27 mouse cellular contexts compared by ENCODE assay signal in genomic region chr5:125449306-125449705, GRCm38 (mm10). TPM values are rescaled to one million over a fixed set of nuclear protein-coding genes. Genes with fewer than 3 reads are reported as not detected.
DNase-seq lines count a peak whose midpoint lies in the region; ATAC-seq and TF ChIP-seq lines count a peak whose summit lies in the region.
"Had no signal": no experiment of that assay in that cellular context is flagged by ENCODE, and none has a peak within 500 bp of the region (broad histone marks: within the 10 kb centered on the region; RNA-seq: fewer than 3 reads in every experiment).

No protein-coding gene starts in this region.

- ATAC-seq in Patski, result peak; percentile 40
- ATAC-seq: forebrain, embryonic 15.5 days; intestine, embryonic 16.5 days had no signal

- peak; percentile 35 to 51 for DNase-seq in left cerebral cortex, adult 2 months (ENCODE audit: extremely low spot score in 1 of 2, low spot score in 2 of 2)
- DNase-seq in left cerebral cortex, postnatal 10 days (ENCODE audit: extremely low spot score in 1 of 2, low spot score in 2 of 2), result no peak
- DNase-seq in right cerebral cortex, adult 2 months (ENCODE audit: low spot score in 2 of 2), result peak; percentile 64 to 71
- DNase-seq in right cerebral cortex, postnatal 10 days (ENCODE audit: low spot score in 2 of 2), result no peak
- no peak for DNase-seq in Patski (ENCODE audit: low read depth, low spot score)
- peak; percentile 30 to 73 for DNase-seq in right cerebral cortex, postnatal 36 days (ENCODE audit: low spot score in 2 of 2)
- DNase-seq in cerebellum, adult 8-10 months, result no peak
- no peak for DNase-seq in adrenal gland, adult (ENCODE audit: inconsistent age in 2 of 2, low spot score in 1 of 2)
- DNase-seq: adrenal gland, postnatal 14 days; B cell, adult 2 months; cerebellum, adult 18-20 months; cerebellum, postnatal 14 days; gastrocnemius, postnatal 14 days; heart, postnatal 4 days; kidney, adult 8-10 months; kidney, postnatal 4 days; layer of hippocampus, postnatal 36 days; liver had no signal

- CTCF ChIA-PET in Patski (lab: Charles Lee), result interaction anchor here (1.5 kb wide), 1 partner anchor 10 kb away, joined by 3 read pairs; no protein-coding TSS in a partner anchor

- POLR2A ChIA-PET in Patski (lab: Charles Lee), result interaction anchor here (0.9 to 1.5 kb wide), 3 partner anchors 22 to 44 kb away, joined by 4 to 7 read pairs (median 7); no protein-coding TSS in a partner anchor

- H3K4me3 ChIP-seq in left cerebral cortex, adult 2 months, result no peak overlapping the region
- H3K4me3 ChIP-seq: forebrain, embryonic 15.5 days; heart, embryonic 10.5 days; hindbrain, embryonic 13.5 days; liver, embryonic 15.5 days; lung, embryonic 15.5 days; midbrain, embryonic 12.5 days; neural tube, embryonic 13.5 days had no signal

- intact Hi-C loops in left cerebral cortex, adult 2 months (cut with DNase I), result no loop called here
- intact Hi-C loops in left cerebral cortex, postnatal 10 days (cut with DNase I), result no loop called here

- TF ChIP-seq CTCF in left cerebral cortex, adult 2 months (IDR thresholded peaks at IDR 0.05), result no peak
- no peak for TF ChIP-seq CTCF in Patski (IDR thresholded peaks at IDR 0.05)

- in situ Hi-C loops in Patski (cut with MboI; ENCODE audit: low pct_unique_long_range_greater_than_20kb), result no loop called here

- H3K27me3 ChIP-seq in Patski, result no peaks in the 10 kb centered on the region
- H3K27me3 ChIP-seq: forebrain, embryonic 15.5 days; hindbrain, embryonic 13.5 days; liver, embryonic 15.5 days; lung, embryonic 15.5 days; midbrain, embryonic 12.5 days; neural tube, embryonic 13.5 days had no signal

- H3K27ac ChIP-seq in left cerebral cortex, adult 2 months, result no peak overlapping the region
- H3K27ac ChIP-seq: forebrain, embryonic 15.5 days; heart, embryonic 10.5 days; hindbrain, embryonic 13.5 days; kidney, postnatal 0 days; liver, embryonic 15.5 days; lung, embryonic 15.5 days; midbrain, embryonic 12.5 days; neural tube, embryonic 13.5 days had no signal

RNA-seq across cellular contexts. Expression of gene Bri3bp, which starts 7.9 kb away (rescaled TPM):
- 10 to 100 TPM; 95.2 to 95.6 TPM for total RNA-seq in left cerebral cortex, adult 2 months (2021)
- 10 to 100 TPM; 81.3 to 83.6 TPM for total RNA-seq in left cerebral cortex, postnatal 10 days (2021)
- 83.7 TPM for polyA plus RNA-seq in Patski (2021)

RNA-seq across cellular contexts. Expression of gene Dhx37, which starts 15.4 kb away (rescaled TPM):
- total RNA-seq in left cerebral cortex, adult 2 months (2021), result 10 to 100 TPM; 12.2 to 12.7 TPM
- total RNA-seq in left cerebral cortex, postnatal 10 days (2021), result 10 to 100 TPM; 12.2 to 14.5 TPM
- polyA plus RNA-seq in Patski (2021), result 42.0 TPM

RNA-seq across cellular contexts. Expression of gene Aacs, which starts 26.3 kb away (rescaled TPM):
- total RNA-seq in left cerebral cortex, adult 2 months (2021), result 10 to 100 TPM; 43.7 to 48.0 TPM
- total RNA-seq in left cerebral cortex, postnatal 10 days (2021), result 10 to 100 TPM; 84.1 to 96.1 TPM
- polyA plus RNA-seq in Patski (2021), result 49.4 TPM

RNA-seq across cellular contexts. Expression of gene Ubc, which starts 59.3 kb away (rescaled TPM):
- 100 to 1,000 TPM; 846 to 851 TPM for total RNA-seq in left cerebral cortex, adult 2 months (2021)
- 100 to 1,000 TPM; 831 to 842 TPM for total RNA-seq in left cerebral cortex, postnatal 10 days (2021)
- 1,637 TPM for polyA plus RNA-seq in Patski (2021)

Comparison
In these comparisons a context has a peak if more than half of its experiments do, and no peak if none do; other contexts are left out.
1. DNase-seq: peak in left cerebral cortex, adult 2 months (2 of 2), right cerebral cortex, adult 2 months (2 of 2) and right cerebral cortex, postnatal 36 days (2 of 2); none in left cerebral cortex, postnatal 10 days (0 of 2), right cerebral cortex, postnatal 10 days (0 of 2), Patski (single experiment), cerebellum, adult 8-10 months (single experiment) and adrenal gland, adult (0 of 2).